Mouse (Mus musculus) embryonic facial prominence, embryonic 12.5 days (tissue): ENCODE measurements around the gene Stab2. TPM values are rescaled to one million over a fixed set of nuclear protein-coding genes. Genes with fewer than 3 reads are reported as not detected.
A peak's percentile ranks its signal among the peaks of the same experiment; 100 is the strongest.

Source experiments
- ATAC-seq: fragments of 200-750 bp; cut with Nextera tagmentation; 2 replicates; pipeline ENCODE4 v1.8.0; 2017; ENCODE audit not compliant: insufficient number of reproducible peaks, insufficient read depth, low FRiP score, low TSS enrichment
- H3K27ac ChIP-seq: fragments of 300-500 bp; sonication (generic); 2 replicates; pipeline ENCODE4 v1.5.1; 2016; ENCODE audit warnings: mild to moderate bottlenecking
- H3K27me3 ChIP-seq: fragments of 300-500 bp; sonication (generic); 2 replicates; pipeline ENCODE4 v1.6.1; 2016; ENCODE audit warnings: mild to moderate bottlenecking, moderate library complexity
- H3K36me3 ChIP-seq: fragments of 300-500 bp; sonication (generic); 2 replicates; pipeline ENCODE4 v1.6.1; 2016; ENCODE audit warnings: mild to moderate bottlenecking
- H3K4me1 ChIP-seq: fragments of 300-500 bp; sonication (generic); 2 replicates; pipeline ENCODE4 v1.6.1; 2016
- H3K4me2 ChIP-seq: fragments of 300-500 bp; sonication (generic); replicated peaks from 2 replicates; pipeline ENCODE4 v1.6.1; 2016; ENCODE audit warnings: mild to moderate bottlenecking, moderate library complexity
- H3K4me3 ChIP-seq: fragments of 300-500 bp; sonication (generic); 2 replicates; pipeline ENCODE4 v1.5.1; 2016; ENCODE audit warnings: mild to moderate bottlenecking
- H3K9ac ChIP-seq: fragments of 300-500 bp; sonication (generic); 2 replicates; pipeline ENCODE4 v1.6.1; 2016; ENCODE audit warnings: mild to moderate bottlenecking, moderate library complexity
- H3K9me3 ChIP-seq: fragments of 300-500 bp; sonication (generic); 2 replicates; pipeline ENCODE4 v1.6.1; 2016; ENCODE audit warnings: mild to moderate bottlenecking, moderate library complexity
- whole genome bisulfite sequencing: fragments of 180-500 bp; shearing (Covaris S2); methylation state at CpG from one replicate; pipeline ENCODE4 v1.1.7; 2016; 5-methylcytosine and 5-hydroxymethylcytosine counted together
- polyA plus RNA-seq: library from polyadenylated mRNA; unstranded; fragments of >200 nt; fragmentation: Nextera tagmentation; extraction: Ambion mirVana; gene quantifications from 2 replicates; pipeline ENCODE4 v1.2.1, GENCODE M21; 2016

Stab2 gene
- polyA plus RNA-seq, 1 experiment from 2014 or later: 0.27 TPM

GRCm38 (mm10) chr10:86846926-86847467 is 160.8 kb downstream of the Stab2 start:
- Histone ChIP-seq H3K27ac (no peak overlapping the region), H3K9me3 (no peaks in the 10 kb centered on the region), H3K36me3 (no peaks in the 10 kb centered on the region), H3K4me2 (no peak overlapping the region), H3K27me3 (no peaks in the 10 kb centered on the region), H3K4me3 (no peak overlapping the region), H3K9ac (no peak overlapping the region), H3K4me1 (no peaks in the 10 kb centered on the region)
- WGBS: 83% methylated on average over 9 of the region's 9 CpGs
- ATAC-seq: no peak

GRCm38 (mm10) chr10:86842659-86843058 is 165.2 kb downstream of the Stab2 start:
- Histone ChIP-seq H3K9me3 (no peaks in the 10 kb centered on the region), H3K9ac (no peak overlapping the region), H3K4me2 (no peak overlapping the region), H3K36me3 (no peaks in the 10 kb centered on the region), H3K27ac (no peak overlapping the region), H3K4me1 (no peaks in the 10 kb centered on the region), H3K27me3 (no peaks in the 10 kb centered on the region), H3K4me3 (no peak overlapping the region)
- WGBS: 58% methylated on average over 5 of the region's 5 CpGs
- no peak for ATAC-seq

GRCm38 (mm10) chr10:86838827-86839226 is 169.0 kb downstream of the Stab2 start:
- Histone ChIP-seq H3K9me3 (no peaks in the 10 kb centered on the region), H3K9ac (no peak overlapping the region), H3K4me1 (no peaks in the 10 kb centered on the region), H3K4me2 (no peak overlapping the region), H3K27me3 (no peaks in the 10 kb centered on the region), H3K4me3 (no peak overlapping the region), H3K27ac (no peak overlapping the region), H3K36me3 (no peaks in the 10 kb centered on the region)
- 0 out of 2 replicates have a peak, but pooled peaks have one; percentile 5 for ATAC-seq
- WGBS: 85% methylated on average over 6 of the region's 6 CpGs

GRCm38 (mm10) chr10:86836784-86837183 is 171.0 kb downstream of the Stab2 start:
- no peak overlapping the region for H3K9ac ChIP-seq
- H3K9me3 ChIP-seq: no peaks in the 10 kb centered on the region
- no peak overlapping the region for H3K4me3 ChIP-seq
- 73% methylated on average over 4 of the region's 4 CpGs for WGBS
- no peaks in the 10 kb centered on the region for H3K27me3 ChIP-seq
- no peak for ATAC-seq
- no peak overlapping the region for H3K27ac ChIP-seq
- H3K4me1 ChIP-seq: no peaks in the 10 kb centered on the region
- H3K36me3 ChIP-seq: no peaks in the 10 kb centered on the region
- H3K4me2 ChIP-seq: no peak overlapping the region

- Histone ChIP-seq H3K36me3 (no peaks in the 10 kb centered on the region), H3K4me1 (peaks cover 6% of the 10 kb centered on the region; the same call in 1 of the 2 replicates), H3K27me3 (no peaks in the 10 kb centered on the region), H3K4me2 (no peak overlapping the region), H3K9me3 (peaks cover 3% of the 10 kb centered on the region; the same call in 1 of the 2 replicates), H3K9ac (no peak overlapping the region), H3K4me3 (no peak overlapping the region), H3K27ac (no peak overlapping the region)
- 90% methylated on average over 2 of the region's 2 CpGs for WGBS
- ATAC-seq: no peak
Observed at GRCm38 (mm10) chr10:86829515-86829914, 178.3 kb downstream of the Stab2 start.

- Histone ChIP-seq H3K9me3 (peaks cover 3% of the 10 kb centered on the region; the same call in 1 of the 2 replicates), H3K9ac (no peak overlapping the region), H3K4me1 (peaks cover 7% of the 10 kb centered on the region; the same call in 1 of the 2 replicates), H3K27ac (no peak overlapping the region), H3K36me3 (no peaks in the 10 kb centered on the region), H3K27me3 (no peaks in the 10 kb centered on the region), H3K4me2 (no peak overlapping the region), H3K4me3 (no peak overlapping the region)
- no peak for ATAC-seq
- 80% methylated on average over 15 of the region's 15 CpGs for WGBS
Observed at GRCm38 (mm10) chr10:86828221-86829135, 179.3 kb downstream of the Stab2 start.

GRCm38 (mm10) chr10:86826929-86827328 is 180.9 kb downstream of the Stab2 start:
- peaks cover 7% of the 10 kb centered on the region; the same call in 1 of the 2 replicates for H3K4me1 ChIP-seq
- no peak for ATAC-seq
- no peak overlapping the region for H3K27ac ChIP-seq
- no peak overlapping the region for H3K4me3 ChIP-seq
- WGBS: 42% methylated on average over 3 of the region's 3 CpGs
- peaks cover 3% of the 10 kb centered on the region; the same call in 1 of the 2 replicates for H3K9me3 ChIP-seq
- no peaks in the 10 kb centered on the region for H3K27me3 ChIP-seq
- no peaks in the 10 kb centered on the region for H3K36me3 ChIP-seq
- no peak overlapping the region for H3K4me2 ChIP-seq
- no peak overlapping the region for H3K9ac ChIP-seq

- Histone ChIP-seq H3K27me3 (no peaks in the 10 kb centered on the region), H3K4me1 (peaks cover 7% of the 10 kb centered on the region; the same call in 1 of the 2 replicates), H3K4me3 (no peak overlapping the region), H3K36me3 (no peaks in the 10 kb centered on the region), H3K9ac (no peak overlapping the region), H3K4me2 (no peak overlapping the region), H3K27ac (no peak overlapping the region), H3K9me3 (peaks cover 3% of the 10 kb centered on the region; the same call in 1 of the 2 replicates)
- WGBS: 86% methylated on average over 10 of the region's 10 CpGs
- no peak for ATAC-seq
Observed at GRCm38 (mm10) chr10:86825871-86826522, 181.8 kb downstream of the Stab2 start.

GRCm38 (mm10) chr10:86824871-86825270 is 183.0 kb downstream of the Stab2 start:
- Histone ChIP-seq H3K27ac (no peak overlapping the region), H3K4me3 (no peak overlapping the region), H3K4me1 (peaks cover 13% of the 10 kb centered on the region), H3K4me2 (no peak overlapping the region), H3K36me3 (no peaks in the 10 kb centered on the region), H3K9ac (no peak overlapping the region), H3K9me3 (peaks cover 3% of the 10 kb centered on the region; the same call in 1 of the 2 replicates), H3K27me3 (no peaks in the 10 kb centered on the region)
- WGBS: 35% methylated on average over 14 of the region's 14 CpGs
- ATAC-seq: no peak

- H3K9me3 ChIP-seq: no peaks in the 10 kb centered on the region
- no peak overlapping the region for H3K4me2 ChIP-seq
- no peak overlapping the region for H3K4me3 ChIP-seq
- no peaks in the 10 kb centered on the region for H3K27me3 ChIP-seq
- WGBS: 68% methylated on average over 6 of the region's 6 CpGs
- H3K9ac ChIP-seq: no peak overlapping the region
- no peaks in the 10 kb centered on the region for H3K36me3 ChIP-seq
- no peak for ATAC-seq
- H3K4me1 ChIP-seq: peaks cover 20% of the 10 kb centered on the region
- no peak overlapping the region for H3K27ac ChIP-seq
Observed at GRCm38 (mm10) chr10:86824093-86824492, 183.7 kb downstream of the Stab2 start.

GRCm38 (mm10) chr10:86821014-86821413 is 186.8 kb downstream of the Stab2 start:
- Histone ChIP-seq H3K4me3 (no peak overlapping the region), H3K4me1 (peaks cover 20% of the 10 kb centered on the region), H3K27me3 (no peaks in the 10 kb centered on the region), H3K9ac (no peak overlapping the region), H3K4me2 (no peak overlapping the region), H3K36me3 (no peaks in the 10 kb centered on the region), H3K27ac (no peak overlapping the region), H3K9me3 (no peaks in the 10 kb centered on the region)
- 84% methylated on average over 7 of the region's 7 CpGs for WGBS
- ATAC-seq: no peak
